Mouse (Mus musculus): Measurements from ENCODE around the gene Snrnp27. TPM values are rescaled to one million over a fixed set of nuclear protein-coding genes. Genes with fewer than 3 reads are reported as not detected.

Snrnp27 gene
- 137 and 148 TPM in 2 replicates for polyA plus RNA-seq (2015; fragmentation: Nextera tagmentation; extraction: Ambion mirVana)

DNA sequence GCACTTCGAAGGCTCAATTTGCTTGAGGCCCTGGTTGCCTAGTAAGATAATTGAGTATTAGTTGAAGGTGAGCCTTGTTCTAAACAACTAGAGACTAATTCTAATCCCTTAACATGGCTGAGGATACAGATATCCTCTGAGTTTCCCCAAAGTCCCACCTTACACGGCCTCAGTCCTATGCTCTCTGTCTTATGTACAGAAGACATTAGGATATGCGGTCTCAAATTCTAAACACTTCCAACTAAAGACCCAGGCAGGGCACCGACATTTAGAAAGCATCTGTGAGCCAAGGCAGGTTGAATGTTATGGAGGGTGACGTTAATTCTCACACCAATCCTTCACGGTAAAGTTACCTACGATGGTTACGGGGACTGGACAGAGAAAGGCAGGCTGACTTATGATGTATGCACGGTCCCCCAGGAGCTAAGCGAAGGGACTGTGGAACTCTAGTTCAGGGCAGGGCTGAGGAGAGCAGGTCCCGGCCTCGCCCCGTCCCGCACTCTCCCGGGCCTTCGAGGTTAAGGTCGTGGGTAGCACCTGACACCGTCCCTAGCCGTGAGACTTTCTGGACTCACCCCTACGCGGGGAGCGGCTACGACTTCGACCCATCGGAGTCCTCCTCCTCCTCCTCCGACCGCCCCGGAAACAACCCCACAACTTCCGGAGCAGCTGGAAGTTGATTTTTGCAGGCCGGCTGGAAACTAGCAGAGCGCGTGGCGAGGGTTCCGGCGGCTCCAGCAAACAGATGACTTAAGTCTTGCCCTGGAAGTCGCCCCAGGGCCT is at the start of gene Snrnp27:
TSS of gene Snrnp27 (minus strand) at position 651 of the 783 bp plus-strand sequence.
- H3K9me3 ChIP-seq = no peaks in the 10 kb centered on the region
- H3K4me2 ChIP-seq = peak within 1 kb of the TSS; percentile 71
- peak within 1 kb of the TSS; percentile 95 for H3K9ac ChIP-seq
- H3K27me3 ChIP-seq = no peaks in the 10 kb centered on the region
- H3K27ac ChIP-seq = peak within 1 kb of the TSS; percentile 60
- WGBS = 3% methylated on average over 36 of the region's 36 CpGs
- peak; percentile 77 for ATAC-seq (ENCODE audit: insufficient number of reproducible peaks, insufficient read depth, low FRiP score, low TSS enrichment, low read depth)
- peaks cover 39% of the 10 kb centered on the region for H3K36me3 ChIP-seq
- H3K4me1 ChIP-seq = peaks cover 7% of the 10 kb centered on the region
- peak within 1 kb of the TSS; percentile 87 for H3K4me3 ChIP-seq

GRCm38 (mm10) chr6:86733183-86733876 is 49.0 kb upstream of the Snrnp27 start, which contains the start of gene Gmcl1:
TSS of gene Gmcl1 (minus strand) at chr6:86733383.
- Histone ChIP-seq H3K36me3 (no peaks in the 10 kb centered on the region), H3K4me1 (peaks cover 23% of the 10 kb centered on the region), H3K27me3 (no peaks in the 10 kb centered on the region), H3K4me3 (peak within 1 kb of the TSS; percentile 72), H3K27ac (peak within 1 kb of the TSS; percentile 69), H3K9ac (peak within 1 kb of the TSS; percentile 93), H3K4me2 (peak within 1 kb of the TSS; percentile 96), H3K9me3 (no peaks in the 10 kb centered on the region)
- peak; percentile 91 for ATAC-seq (ENCODE audit: insufficient number of reproducible peaks, insufficient read depth, low FRiP score, low TSS enrichment, low read depth)
- under 1% methylated on average over 58 of the region's 59 CpGs for WGBS

DNA sequence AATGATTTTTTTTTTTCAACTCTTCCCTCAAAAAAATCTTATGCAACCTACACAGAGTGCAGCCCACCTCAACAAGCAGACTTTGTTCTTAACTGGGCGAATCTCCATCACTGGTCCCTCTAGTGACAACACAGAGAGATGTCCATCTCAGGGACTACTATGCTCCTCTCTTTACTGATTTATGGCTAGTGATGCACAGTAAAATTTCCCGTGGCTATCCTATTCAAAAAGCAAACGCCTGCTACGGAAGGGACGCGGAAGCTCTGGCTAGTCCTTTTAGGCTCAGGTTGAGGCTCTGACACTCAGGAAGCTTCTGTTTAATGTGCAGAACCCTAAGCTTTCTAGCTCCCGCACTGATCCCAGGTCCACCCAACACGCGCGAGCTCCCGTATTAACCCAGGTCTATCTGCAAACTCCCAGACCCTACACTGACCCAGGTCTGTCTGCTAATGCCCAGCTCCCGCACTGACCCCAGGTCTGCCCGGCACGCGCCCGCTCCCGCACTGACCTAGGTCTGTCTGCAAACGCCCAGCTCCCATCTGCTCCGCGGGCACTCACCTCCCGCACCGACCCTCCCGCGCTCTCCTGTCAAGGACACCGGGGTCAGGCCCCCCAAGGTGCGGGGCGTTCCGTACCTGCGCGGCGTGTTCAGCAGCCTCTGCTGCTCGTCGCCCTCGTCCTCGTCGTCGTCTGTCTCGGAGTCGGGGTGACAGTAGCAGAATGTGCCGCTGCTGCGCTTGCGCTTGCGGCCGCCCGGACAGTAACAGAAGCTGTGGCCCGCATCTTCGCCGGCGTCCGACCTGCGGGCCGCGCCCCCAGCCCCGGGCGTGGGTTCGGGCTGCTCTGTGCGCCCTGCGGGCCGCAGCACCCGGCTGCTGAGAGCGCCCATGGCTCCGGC is 48.2 kb upstream of the Snrnp27 start:
- WGBS = under 1% methylated on average over 62 of the region's 62 CpGs
- Histone ChIP-seq H3K9me3 (no peaks in the 10 kb centered on the region), H3K4me2 (peak overlapping the region; percentile 96), H3K36me3 (peaks cover 3% of the 10 kb centered on the region; the same call in 1 of the 2 replicates), H3K4me3 (peak overlapping the region; percentile 72), H3K27ac (peak overlapping the region; percentile 52), H3K4me1 (peaks cover 23% of the 10 kb centered on the region), H3K27me3 (no peaks in the 10 kb centered on the region), H3K9ac (peak overlapping the region; percentile 93)
- peak; percentile 60 for ATAC-seq (ENCODE audit: insufficient number of reproducible peaks, insufficient read depth, low FRiP score, low TSS enrichment, low read depth)

DNA sequence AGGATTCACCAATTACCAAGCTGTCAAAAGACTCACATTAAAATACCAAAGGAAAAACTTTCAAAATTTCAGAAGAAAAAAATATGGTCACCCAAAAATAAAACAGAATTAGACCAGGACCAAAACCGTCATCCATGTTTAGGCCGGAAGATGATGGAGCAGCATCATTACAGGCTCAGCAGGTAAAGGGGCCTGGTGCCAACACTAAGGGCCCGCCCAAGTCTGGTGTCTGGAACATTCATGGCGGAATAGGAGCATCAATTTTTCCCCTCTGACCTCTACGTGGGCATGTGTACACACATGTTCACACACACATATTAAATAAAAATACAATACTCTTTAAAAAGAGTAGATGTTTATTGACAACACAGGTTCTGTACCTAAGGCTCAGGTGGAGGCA is 44.4 kb upstream of the Snrnp27 start:
- Histone ChIP-seq H3K9me3 (no peaks in the 10 kb centered on the region), H3K4me3 (no peak overlapping the region), H3K36me3 (peaks cover 13% of the 10 kb centered on the region), H3K27me3 (no peaks in the 10 kb centered on the region), H3K27ac (no peak overlapping the region), H3K4me2 (no peak overlapping the region), H3K9ac (no peak overlapping the region), H3K4me1 (peaks cover 16% of the 10 kb centered on the region)
- no peak for ATAC-seq (ENCODE audit: insufficient number of reproducible peaks, insufficient read depth, low FRiP score, low TSS enrichment, low read depth)
- WGBS = 90% methylated on average over 5 of the region's 5 CpGs

- peaks cover 44% of the 10 kb centered on the region for H3K36me3 ChIP-seq
- no peak overlapping the region for H3K4me3 ChIP-seq
- no peaks in the 10 kb centered on the region for H3K4me1 ChIP-seq
- H3K4me2 ChIP-seq = no peak overlapping the region
- no peak overlapping the region for H3K9ac ChIP-seq
- no peaks in the 10 kb centered on the region for H3K9me3 ChIP-seq
- H3K27me3 ChIP-seq = no peaks in the 10 kb centered on the region
- WGBS = 85% methylated on average over 3 of the region's 3 CpGs
- no peak overlapping the region for H3K27ac ChIP-seq
- no peak for ATAC-seq (ENCODE audit: insufficient number of reproducible peaks, insufficient read depth, low FRiP score, low TSS enrichment, low read depth)
Measured at GRCm38 (mm10) chr6:86721977-86722376, 37.7 kb upstream of the Snrnp27 start.

GRCm38 (mm10) chr6:86708072-86708774 is 23.9 kb upstream of the Snrnp27 start:
- WGBS = 84% methylated on average over 4 of the region's 4 CpGs
- peaks cover 71% of the 10 kb centered on the region for H3K36me3 ChIP-seq

GRCm38 (mm10) chr6:86702577-86702976 is 18.3 kb upstream of the Snrnp27 start:
- H3K27ac ChIP-seq = no peak overlapping the region
- H3K9ac ChIP-seq = no peak overlapping the region
- H3K4me2 ChIP-seq = no peak overlapping the region
- no peaks in the 10 kb centered on the region for H3K27me3 ChIP-seq
- peaks cover 86% of the 10 kb centered on the region for H3K36me3 ChIP-seq
- H3K4me3 ChIP-seq = no peak overlapping the region
- H3K4me1 ChIP-seq = no peaks in the 10 kb centered on the region
- H3K9me3 ChIP-seq = no peaks in the 10 kb centered on the region
- WGBS = 90% methylated on average over 9 of the region's 9 CpGs
- no peak for ATAC-seq (ENCODE audit: insufficient number of reproducible peaks, insufficient read depth, low FRiP score, low TSS enrichment, low read depth)

More at GRCm38 (mm10) chr6:86708072-86708774, 23.9 kb upstream of the Snrnp27 start:
- H3K4me1 ChIP-seq = no peaks in the 10 kb centered on the region
- ATAC-seq (ENCODE audit: insufficient number of reproducible peaks, insufficient read depth, low FRiP score, low TSS enrichment, low read depth) = no peak
- no peaks in the 10 kb centered on the region for H3K9me3 ChIP-seq
- no peak overlapping the region for H3K9ac ChIP-seq
- H3K27ac ChIP-seq = no peak overlapping the region
- H3K4me2 ChIP-seq = no peak overlapping the region
- H3K4me3 ChIP-seq = no peak overlapping the region
- H3K27me3 ChIP-seq = no peaks in the 10 kb centered on the region

GRCm38 (mm10) chr6:86697903-86698302 is 13.6 kb upstream of the Snrnp27 start:
- Histone ChIP-seq H3K27ac (no peak overlapping the region), H3K4me2 (no peak overlapping the region), H3K4me1 (no peaks in the 10 kb centered on the region), H3K36me3 (peaks cover 83% of the 10 kb centered on the region), H3K27me3 (no peaks in the 10 kb centered on the region), H3K9ac (no peak overlapping the region), H3K9me3 (no peaks in the 10 kb centered on the region), H3K4me3 (no peak overlapping the region)
- ATAC-seq (ENCODE audit: insufficient number of reproducible peaks, insufficient read depth, low FRiP score, low TSS enrichment, low read depth) = no peak
- 82% methylated on average over 6 of the region's 6 CpGs for WGBS

- Histone ChIP-seq H3K4me1 (no peaks in the 10 kb centered on the region), H3K4me3 (no peak overlapping the region), H3K9ac (no peak overlapping the region), H3K27ac (no peak overlapping the region), H3K36me3 (peaks cover 76% of the 10 kb centered on the region), H3K27me3 (no peaks in the 10 kb centered on the region), H3K9me3 (no peaks in the 10 kb centered on the region), H3K4me2 (no peak overlapping the region)
- no peak for ATAC-seq (ENCODE audit: insufficient number of reproducible peaks, insufficient read depth, low FRiP score, low TSS enrichment, low read depth)
- 89% methylated on average over 10 of the region's 10 CpGs for WGBS
Measured at GRCm38 (mm10) chr6:86696213-86696612, 11.9 kb upstream of the Snrnp27 start.

DNA sequence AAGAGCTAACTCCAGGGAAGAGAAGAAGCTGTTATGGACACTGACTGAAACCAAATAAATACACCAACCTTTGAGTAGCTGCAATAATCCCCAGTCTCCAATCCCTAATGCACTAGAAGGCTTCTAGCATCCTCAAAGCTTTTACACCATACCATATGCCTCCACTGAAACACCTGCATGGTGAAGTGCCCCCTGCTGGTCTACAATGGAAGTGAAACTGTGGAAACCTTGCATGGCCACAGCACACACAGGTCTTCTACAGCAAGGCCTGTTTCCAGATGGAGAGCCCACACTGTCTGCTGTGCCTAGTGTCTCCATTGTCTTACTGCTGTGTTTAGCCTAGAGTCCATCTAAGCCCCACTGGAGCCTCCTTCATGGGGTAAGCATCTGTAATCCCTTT is 10.1 kb upstream of the Snrnp27 start:
- H3K36me3 ChIP-seq = peaks cover 74% of the 10 kb centered on the region
- H3K27me3 ChIP-seq = no peaks in the 10 kb centered on the region
- ATAC-seq (ENCODE audit: insufficient number of reproducible peaks, insufficient read depth, low FRiP score, low TSS enrichment, low read depth) = no peak
- no peak overlapping the region for H3K4me2 ChIP-seq
- H3K9me3 ChIP-seq = no peaks in the 10 kb centered on the region
- no peak overlapping the region for H3K27ac ChIP-seq
- H3K4me1 ChIP-seq = no peaks in the 10 kb centered on the region
- H3K9ac ChIP-seq = no peak overlapping the region
- H3K4me3 ChIP-seq = no peak overlapping the region

GRCm38 (mm10) chr6:86689671-86690070 is 5.3 kb upstream of the Snrnp27 start:
- 92% methylated on average over 3 of the region's 3 CpGs for WGBS
- H3K27me3 ChIP-seq = no peaks in the 10 kb centered on the region
- no peak overlapping the region for H3K4me2 ChIP-seq
- H3K4me3 ChIP-seq = no peak overlapping the region
- peaks cover 34% of the 10 kb centered on the region for H3K36me3 ChIP-seq
- H3K27ac ChIP-seq = no peak overlapping the region
- no peak for ATAC-seq (ENCODE audit: insufficient number of reproducible peaks, insufficient read depth, low FRiP score, low TSS enrichment, low read depth)
- H3K9me3 ChIP-seq = no peaks in the 10 kb centered on the region
- H3K4me1 ChIP-seq = no peaks in the 10 kb centered on the region
- no peak overlapping the region for H3K9ac ChIP-seq
